Mouse (Mus musculus): Measurements from ENCODE around the gene Neurl4.

Neurl4 gene

GRCm38 (mm10) chr11:69880853-69881603 is 19.8 kb upstream of the Neurl4 start, which contains the start of gene Kctd11:
Gene Kctd11, minus strand, starts transcription at chr11:69881406.
- in situ Hi-C loops (cut with MboI; ENCODE audit: low sequenced_read_pairs): no loop called here

DNA sequence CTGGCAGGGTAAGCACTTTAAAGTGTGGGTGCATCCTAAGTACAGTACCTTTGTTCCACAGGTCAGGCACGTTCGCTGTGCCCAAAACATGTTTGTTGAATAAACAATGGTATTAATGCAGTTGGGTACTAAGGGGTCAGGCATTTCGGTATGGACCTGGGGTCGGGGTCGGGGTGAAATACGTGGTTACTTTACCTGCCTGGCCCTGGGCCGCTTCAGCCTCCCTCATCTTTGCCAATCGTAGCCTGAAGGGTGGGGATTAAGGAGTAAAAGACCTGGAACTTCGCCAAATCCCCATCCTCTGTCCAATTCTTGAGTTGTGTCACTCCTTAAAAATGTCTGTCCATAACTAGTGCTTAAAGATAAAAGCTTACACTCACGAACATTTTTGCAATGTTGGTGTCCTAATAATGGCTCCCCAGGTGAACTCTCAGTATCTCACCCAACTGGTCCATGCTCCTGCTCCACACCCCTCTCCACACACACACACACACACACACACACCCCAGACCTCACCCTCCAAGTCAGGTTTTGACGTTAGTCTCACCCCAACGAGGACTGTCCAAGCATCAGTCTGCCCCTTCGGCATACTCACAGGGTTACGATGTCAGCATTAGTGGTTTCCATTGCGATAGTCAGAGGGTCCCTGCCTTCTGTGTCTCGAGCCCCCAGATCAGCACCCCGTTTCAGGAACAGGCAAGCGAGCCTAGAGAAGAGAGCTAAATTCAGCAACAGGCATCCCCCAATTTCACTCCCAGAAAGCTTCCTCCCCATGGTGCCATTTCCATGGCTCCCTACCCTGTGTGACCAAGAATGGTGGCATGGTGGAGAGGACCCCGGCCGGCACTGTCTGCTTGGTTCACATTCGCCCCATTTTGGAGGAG is 18.8 kb upstream of the Neurl4 start:
- in situ Hi-C loops (cut with MboI; ENCODE audit: low sequenced_read_pairs): no loop called here

DNA sequence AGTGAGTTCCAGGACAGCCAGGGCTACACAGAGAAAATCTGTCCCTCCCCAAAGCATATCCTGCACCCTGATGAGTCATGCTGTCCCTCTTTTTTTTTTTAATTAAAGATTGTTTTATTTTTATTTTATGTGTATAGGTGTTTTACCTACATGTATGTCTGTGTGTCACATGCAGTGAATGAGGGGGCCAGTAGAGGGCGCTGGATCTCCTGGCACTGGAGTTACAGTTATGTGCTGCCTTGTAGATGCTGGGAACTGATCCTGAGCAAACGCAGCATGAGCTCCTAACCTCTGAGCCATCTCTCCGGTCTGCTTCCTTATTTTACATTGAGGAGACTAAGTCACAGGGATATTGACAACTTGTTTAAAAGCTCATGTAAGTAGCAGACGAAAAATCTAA is 17.8 kb upstream of the Neurl4 start:
- in situ Hi-C loops (cut with MboI; ENCODE audit: low sequenced_read_pairs): no loop called here

DNA sequence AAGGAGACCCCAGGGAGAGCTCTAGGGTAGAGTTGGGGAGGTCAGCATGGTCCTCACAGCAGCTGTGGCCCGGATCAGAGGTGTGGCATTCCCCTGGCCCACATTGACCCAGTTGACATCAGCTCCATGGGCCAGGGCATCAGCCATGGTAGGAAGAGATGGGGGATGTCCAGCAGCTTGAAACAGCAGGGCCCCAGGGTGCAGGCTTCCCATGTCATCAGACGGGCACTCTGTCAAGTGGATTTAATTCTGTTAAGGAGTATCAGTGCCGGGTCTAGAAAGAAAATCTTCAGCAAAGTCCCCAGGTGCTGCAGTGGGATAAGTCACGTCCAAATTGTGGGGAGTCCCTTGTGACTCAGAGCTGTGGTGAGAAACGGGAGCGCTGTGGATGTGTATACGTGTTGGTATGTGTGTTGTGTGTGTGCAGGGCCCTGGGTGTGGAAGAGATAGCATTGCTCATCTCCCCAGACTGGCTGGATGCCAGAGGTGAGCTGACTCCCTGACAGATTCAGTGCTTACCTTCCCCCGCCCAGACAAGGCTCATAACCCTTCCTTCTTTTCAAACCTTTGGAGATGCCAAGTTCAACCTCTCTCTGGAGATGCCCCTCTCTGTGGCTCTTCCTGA is 17.2 kb upstream of the Neurl4 start:
- in situ Hi-C loops (cut with MboI; ENCODE audit: low sequenced_read_pairs): no loop called here

DNA sequence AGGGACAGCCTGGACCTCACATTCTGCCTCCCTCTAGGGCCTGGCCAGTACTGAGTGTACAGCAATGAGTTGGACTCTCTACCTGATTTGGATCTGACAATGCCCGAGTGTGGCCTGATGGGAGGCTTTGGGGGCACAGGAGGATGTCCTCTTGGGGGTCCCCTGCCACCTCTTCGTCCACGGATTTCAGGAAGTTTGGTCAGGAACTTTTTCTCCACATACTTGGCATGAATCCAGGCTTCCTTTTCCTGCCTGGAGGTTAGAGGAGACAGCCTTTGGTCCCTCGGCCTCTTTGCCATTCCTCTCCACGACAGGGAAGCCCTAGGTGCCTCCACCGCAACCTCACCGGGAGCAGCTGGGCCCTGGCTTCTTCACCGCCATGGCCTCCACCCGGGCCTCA is 16.6 kb upstream of the Neurl4 start:
- in situ Hi-C loops (cut with MboI; ENCODE audit: low sequenced_read_pairs): no loop called here

- in situ Hi-C loops (cut with MboI; ENCODE audit: low sequenced_read_pairs): no loop called here
Measured at GRCm38 (mm10) chr11:69884663-69885062, 16.2 kb upstream of the Neurl4 start.

- in situ Hi-C loops (cut with MboI; ENCODE audit: low sequenced_read_pairs): no loop called here
Measured at GRCm38 (mm10) chr11:69886907-69887635, 13.8 kb upstream of the Neurl4 start.

GRCm38 (mm10) chr11:69891482-69891881 is 9.4 kb upstream of the Neurl4 start:
- in situ Hi-C loops (cut with MboI; ENCODE audit: low sequenced_read_pairs): no loop called here

- in situ Hi-C loops (cut with MboI; ENCODE audit: low sequenced_read_pairs): no loop called here
Measured at GRCm38 (mm10) chr11:69894671-69895070, 6.2 kb upstream of the Neurl4 start.

DNA sequence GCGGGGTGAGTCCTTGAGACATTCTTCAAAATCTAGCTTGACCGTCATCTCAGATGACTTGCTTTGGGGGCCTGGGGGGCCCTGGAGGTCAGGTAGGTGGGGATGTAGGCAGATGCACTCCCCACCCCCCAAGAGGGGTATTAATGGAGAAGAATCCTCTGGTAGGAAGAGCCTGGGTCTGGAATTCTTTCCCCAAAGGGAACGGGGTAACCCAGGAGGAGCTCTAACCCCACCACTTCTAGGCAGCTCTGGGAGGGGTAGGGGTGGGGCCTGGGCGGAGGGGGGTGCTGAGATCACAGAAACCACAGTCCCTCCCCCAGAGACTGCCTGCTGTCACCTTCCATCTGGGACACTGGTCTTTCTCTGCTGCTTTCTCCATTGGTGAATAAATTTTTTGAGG is 5.6 kb upstream of the Neurl4 start, which contains the start of gene Acap1:
TSS of gene Acap1 (minus strand) at position 249 of the 400 bp plus-strand sequence.
- in situ Hi-C loops (cut with MboI; ENCODE audit: low sequenced_read_pairs): no loop called here

DNA sequence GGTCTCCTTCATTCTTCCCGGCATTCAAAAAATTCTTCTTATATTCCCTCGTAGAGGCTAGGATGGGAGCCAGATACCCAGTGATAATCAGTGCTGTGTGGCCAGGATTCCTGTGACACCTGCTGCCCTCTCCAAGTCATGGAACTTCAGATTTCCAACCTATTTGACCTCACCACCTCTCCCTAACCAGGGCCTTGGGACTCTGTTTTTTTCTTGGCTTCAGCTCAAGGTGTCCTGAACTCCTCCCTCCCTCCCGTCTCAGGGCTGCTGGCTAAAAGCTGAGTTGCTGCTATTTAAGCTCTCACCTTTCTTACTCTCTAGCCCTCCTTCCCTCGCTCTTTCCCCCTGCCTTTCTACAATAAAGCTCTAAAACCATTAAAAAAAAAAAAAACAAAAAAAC is 1.0 kb upstream of the Neurl4 start:
- in situ Hi-C loops (cut with MboI; ENCODE audit: low sequenced_read_pairs): no loop called here

- in situ Hi-C loops (cut with MboI; ENCODE audit: low sequenced_read_pairs): no loop called here
Measured at GRCm38 (mm10) chr11:69901406-69901846, 554 bp downstream of the Neurl4 start.

- in situ Hi-C loops (cut with MboI; ENCODE audit: low sequenced_read_pairs): no loop called here
Measured at GRCm38 (mm10) chr11:69901993-69902392, 1.1 kb downstream of the Neurl4 start.

GRCm38 (mm10) chr11:69902972-69903371 is 2.1 kb downstream of the Neurl4 start:
- in situ Hi-C loops (cut with MboI; ENCODE audit: low sequenced_read_pairs): no loop called here

GRCm38 (mm10) chr11:69904311-69904710 is 3.4 kb downstream of the Neurl4 start:
- in situ Hi-C loops (cut with MboI; ENCODE audit: low sequenced_read_pairs): no loop called here

DNA sequence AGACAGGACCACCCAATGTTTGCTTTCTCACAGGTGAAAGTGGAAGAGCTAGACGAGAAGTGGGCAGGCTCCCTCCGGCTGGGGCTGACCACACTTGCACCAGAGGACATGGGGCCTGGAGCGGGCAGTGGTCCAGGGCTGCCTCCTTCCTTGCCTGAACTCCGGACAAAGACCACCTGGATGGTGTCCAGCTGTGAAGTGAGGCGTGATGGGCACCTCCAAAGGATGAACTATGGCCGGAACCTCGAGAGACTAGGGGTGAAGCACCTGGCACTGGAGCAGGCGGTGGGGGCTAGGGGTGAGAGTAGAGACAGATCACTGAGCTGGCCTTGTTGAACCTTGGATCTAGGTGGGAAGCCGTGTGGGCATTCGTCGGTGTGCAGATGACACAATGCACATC is 7.8 kb downstream of the Neurl4 start:
- in situ Hi-C loops (cut with MboI; ENCODE audit: low sequenced_read_pairs): no loop called here

DNA sequence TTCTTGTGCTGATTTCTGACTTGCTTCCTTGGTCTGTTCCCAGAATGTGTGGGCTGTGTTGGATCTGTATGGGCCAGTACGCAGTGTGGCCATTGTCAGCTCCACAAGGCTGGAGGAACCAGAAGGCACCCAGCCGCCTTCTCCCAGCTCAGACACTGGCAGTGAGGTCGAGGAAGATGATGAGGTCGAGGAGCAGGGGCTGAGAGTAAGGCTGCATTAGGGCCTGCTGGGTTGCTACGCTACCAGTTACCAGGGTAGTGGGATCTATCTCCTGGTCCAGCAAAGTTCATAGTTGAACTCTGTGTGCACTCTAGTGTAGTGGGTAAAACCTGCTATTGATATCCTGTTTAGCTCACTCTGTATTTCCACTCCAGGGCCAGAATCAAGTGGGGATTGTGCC is 8.3 kb downstream of the Neurl4 start:
- in situ Hi-C loops (cut with MboI; ENCODE audit: low sequenced_read_pairs): no loop called here

DNA sequence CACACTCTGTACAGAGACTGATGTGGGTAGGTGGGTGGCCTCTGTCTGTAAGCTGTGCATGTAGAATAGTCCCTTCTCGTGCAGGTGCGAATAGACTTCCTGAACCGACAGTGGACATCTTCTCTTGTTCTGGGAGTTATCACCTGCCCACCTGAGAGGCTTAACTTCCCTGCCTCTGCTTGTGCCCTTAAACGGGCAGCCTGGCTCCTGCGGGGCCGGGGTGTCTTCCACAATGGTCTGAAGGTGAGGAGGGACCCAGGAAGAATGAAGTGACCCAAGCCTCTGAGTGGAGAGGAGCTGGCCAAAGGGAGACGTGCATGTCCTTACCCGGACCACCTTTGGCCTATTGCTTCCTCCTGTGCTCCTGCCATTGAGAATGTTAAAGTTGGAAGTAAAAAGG is 9.3 kb downstream of the Neurl4 start:
- in situ Hi-C loops (cut with MboI; ENCODE audit: low sequenced_read_pairs): no loop called here

- in situ Hi-C loops (cut with MboI; ENCODE audit: low sequenced_read_pairs): no loop called here
Measured at GRCm38 (mm10) chr11:69910781-69911560, 10.1 kb downstream of the Neurl4 start.

DNA sequence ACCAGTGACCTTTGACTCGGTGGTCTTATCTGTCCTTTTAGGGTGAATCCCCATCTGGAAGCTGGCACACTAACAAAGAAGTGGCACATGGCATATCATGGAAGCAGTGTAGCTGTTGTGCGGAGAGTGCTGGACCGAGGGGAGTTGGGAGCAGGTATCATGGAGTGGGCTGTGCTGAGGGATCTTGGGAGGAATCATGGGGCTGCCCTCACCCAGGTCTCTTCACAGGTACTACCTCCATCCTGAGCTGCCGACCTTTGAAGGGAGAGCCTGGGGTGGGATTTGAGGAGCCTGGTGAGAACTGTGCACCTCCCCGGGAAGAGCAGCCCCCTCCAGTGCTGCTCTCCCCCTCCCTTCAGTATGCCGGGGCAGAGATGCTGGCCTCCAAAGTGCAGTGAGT is 10.8 kb downstream of the Neurl4 start:
- in situ Hi-C loops (cut with MboI; ENCODE audit: low sequenced_read_pairs): no loop called here
